Mouse (Mus musculus) ES-E14 (cell line): ENCODE measurements at regions not wholly inside any gene's neighbourhood (a gene's known extent, or its start where the extent isn't known, plus 50 kb on each side); places are given as distances from the start of the nearest gene placed in this dataset.

ENCODE experiments used
- DNase-seq: peaks from one replicate; pipeline ENCODE4 v3.0.0-alpha.2; 2013; ENCODE audit warnings: low read depth, low spot score
- H3K27ac ChIP-seq: 2 replicates; pipeline ENCODE4 v1.5.1; 2012; ENCODE audit warnings: low read depth, mild to moderate bottlenecking, low read length, moderate library complexity, mixed read lengths; ENCODE audit not compliant: poor library complexity, insufficient read depth, severe bottlenecking
- H3K36me3 ChIP-seq: 2 replicates; pipeline ENCODE4 v1.6.1; 2012; ENCODE audit warnings: mild to moderate bottlenecking, low read length, moderate library complexity, mixed read lengths; ENCODE audit not compliant: control insufficient read depth, poor library complexity, insufficient read depth, severe bottlenecking
- H3K4me1 ChIP-seq, 2 experiments: fragments of 150-350 bp in 1 of 2; sonication (generic) in 1 of 2; 2 replicates each; pipeline ENCODE4 v1.6.1; 2012; ENCODE audit warnings: low read length in 2 of 2, mild to moderate bottlenecking in 1 of 2, mixed read lengths in 1 of 2; ENCODE audit not compliant: control insufficient read depth in 2 of 2, insufficient read depth in 2 of 2, poor library complexity in 1 of 2
- H3K4me3 ChIP-seq, 2 experiments: fragments of 150-350 bp in 1 of 2; sonication (generic) in 1 of 2; 2 replicates each; pipeline ENCODE4 v1.5.1; 2012; ENCODE audit warnings: low read length in 2 of 2, low read depth in 1 of 2, mild to moderate bottlenecking in 1 of 2, mixed read lengths in 1 of 2; ENCODE audit not compliant: insufficient read depth in 1 of 2, poor library complexity in 1 of 2, severe bottlenecking in 1 of 2
- H3K9ac ChIP-seq: 2 replicates; pipeline ENCODE4 v1.6.1; 2012; ENCODE audit warnings: low read depth, mild to moderate bottlenecking, low read length, mixed read lengths; ENCODE audit not compliant: poor library complexity, insufficient read depth, severe bottlenecking
- H3K9me3 ChIP-seq: fragments of 150-350 bp; sonication (generic); 2 replicates; pipeline ENCODE4 v1.6.1; 2012; ENCODE audit warnings: low read depth, mild to moderate bottlenecking, low read length; ENCODE audit not compliant: control insufficient read depth, insufficient read depth
- CHD2 ChIP-seq: IDR thresholded peaks from 2 replicates; pipeline ENCODE4 v1.6.1; 2014; ENCODE audit warnings: mild to moderate bottlenecking, low read depth, low read length, inconsistent platforms
- HCFC1 ChIP-seq: IDR thresholded peaks from 2 replicates; pipeline ENCODE4 v1.6.1; 2012; ENCODE audit warnings: low read length, inconsistent platforms, borderline replicate concordance; ENCODE audit not compliant: insufficient read depth
- MAFK ChIP-seq: IDR thresholded peaks from 2 replicates; pipeline ENCODE4 v1.6.1; 2014; ENCODE audit warnings: mild to moderate bottlenecking, low read depth, low read length, inconsistent platforms; ENCODE audit not compliant: insufficient read depth
- ZC3H11A ChIP-seq: IDR thresholded peaks from 2 replicates; pipeline ENCODE4 v1.6.1; 2012; ENCODE audit warnings: low read depth, mild to moderate bottlenecking, inconsistent platforms, low read length, borderline replicate concordance
- ZNF384 ChIP-seq: IDR thresholded peaks from 2 replicates; pipeline ENCODE4 v1.6.1; 2012; ENCODE audit warnings: low read depth, low read length, inconsistent platforms
- in situ Hi-C, 2 experiments: fragments of 600-800 bp; cut with MboI; formaldehyde crosslinking; loops; one replicate each; pipeline ENCODE4 v1.15.1; 2025; ENCODE audit warnings: low sequenced_read_pairs in 2 of 2, inconsistent platforms in 1 of 2; ENCODE audit not compliant: unreplicated experiment in 2 of 2

GRCm38 (mm10) chr1:152174464-152174863 is 84.5 kb upstream of the 1700025G04Rik start:
- no peak for DNase-seq
- in situ Hi-C loops, result no loop called here
- Histone ChIP-seq H3K9ac (no peak overlapping the region), H3K27ac (no peak overlapping the region), H3K4me3 (no peak overlapping the region), H3K4me1 (no peaks in the 10 kb centered on the region), H3K36me3 (no peaks in the 10 kb centered on the region), H3K9me3 (no peaks in the 10 kb centered on the region)
- TF ChIP-seq CHD2 (no peak), HCFC1 (no peak), ZNF384 (no peak), MAFK (no peak), ZC3H11A (no peak)

- no peak for DNase-seq
- Histone ChIP-seq H3K4me1 (no peaks in the 10 kb centered on the region; a peak in 1 of 4 replicates), H3K9ac (no peak overlapping the region), H3K9me3 (no peaks in the 10 kb centered on the region), H3K4me3 (no peak overlapping the region), H3K27ac (no peak overlapping the region), H3K36me3 (no peaks in the 10 kb centered on the region)
- in situ Hi-C loops, result no loop called here
- TF ChIP-seq HCFC1, result no peak
- no peak for TF ChIP-seq MAFK
- TF ChIP-seq ZC3H11A, result no peak
- TF ChIP-seq CHD2, result no peak
- no peak for TF ChIP-seq ZNF384
These were observed 81.3 kb upstream of the 1700025G04Rik start for GRCm38 (mm10) chr1:152171034-152171790.

- TF ChIP-seq HCFC1 (no peak), ZNF384 (no peak), ZC3H11A (no peak)
- Histone ChIP-seq H3K27ac (no peak overlapping the region), H3K36me3 (no peaks in the 10 kb centered on the region), H3K4me3 (no peak overlapping the region), H3K4me1 (no peaks in the 10 kb centered on the region; a peak in 1 of 4 replicates), H3K9ac (no peak overlapping the region), H3K9me3 (no peaks in the 10 kb centered on the region)
- in situ Hi-C loops, result no loop called here
- no peak for DNase-seq
These were observed 80.7 kb upstream of the 1700025G04Rik start for GRCm38 (mm10) chr1:152170583-152170982.

- no peaks in the 10 kb centered on the region for H3K36me3 ChIP-seq
- in situ Hi-C loops, result no loop called here
- H3K4me1 ChIP-seq, result no peaks in the 10 kb centered on the region; a peak in 1 of 4 replicates
- H3K9ac ChIP-seq, result no peak overlapping the region
- TF ChIP-seq CHD2, result no peak
- TF ChIP-seq MAFK, result no peak
- no peak for TF ChIP-seq HCFC1
- DNase-seq, result no peak
- no peak overlapping the region for H3K27ac ChIP-seq
- H3K4me3 ChIP-seq, result no peak overlapping the region
- H3K9me3 ChIP-seq, result no peaks in the 10 kb centered on the region
These were observed 79.6 kb upstream of the 1700025G04Rik start for GRCm38 (mm10) chr1:152169508-152169907.

- Histone ChIP-seq H3K9me3 (no peaks in the 10 kb centered on the region), H3K9ac (no peak overlapping the region), H3K4me3 (no peak overlapping the region), H3K27ac (no peak overlapping the region), H3K4me1 (no peaks in the 10 kb centered on the region; a peak in 1 of 4 replicates), H3K36me3 (no peaks in the 10 kb centered on the region)
- in situ Hi-C loops, result no loop called here
- no peak for DNase-seq
- TF ChIP-seq HCFC1 (no peak), ZNF384 (no peak), CHD2 (no peak)
These were observed 78.4 kb upstream of the 1700025G04Rik start for GRCm38 (mm10) chr1:152168284-152168683.
